Mouse (Mus musculus) right cerebral cortex, postnatal 14 days (tissue): ENCODE results near the gene Sema6b.
"Not testable (repeated sequence)": the region's sequence is repeated elsewhere in the genome, so short reads cannot be mapped to it uniquely, and the experiment has no call there.

ENCODE experiments used
- DNase-seq: peaks from one replicate; pipeline ENCODE4 v3.0.0; 2022

Gene Sema6b

DNA sequence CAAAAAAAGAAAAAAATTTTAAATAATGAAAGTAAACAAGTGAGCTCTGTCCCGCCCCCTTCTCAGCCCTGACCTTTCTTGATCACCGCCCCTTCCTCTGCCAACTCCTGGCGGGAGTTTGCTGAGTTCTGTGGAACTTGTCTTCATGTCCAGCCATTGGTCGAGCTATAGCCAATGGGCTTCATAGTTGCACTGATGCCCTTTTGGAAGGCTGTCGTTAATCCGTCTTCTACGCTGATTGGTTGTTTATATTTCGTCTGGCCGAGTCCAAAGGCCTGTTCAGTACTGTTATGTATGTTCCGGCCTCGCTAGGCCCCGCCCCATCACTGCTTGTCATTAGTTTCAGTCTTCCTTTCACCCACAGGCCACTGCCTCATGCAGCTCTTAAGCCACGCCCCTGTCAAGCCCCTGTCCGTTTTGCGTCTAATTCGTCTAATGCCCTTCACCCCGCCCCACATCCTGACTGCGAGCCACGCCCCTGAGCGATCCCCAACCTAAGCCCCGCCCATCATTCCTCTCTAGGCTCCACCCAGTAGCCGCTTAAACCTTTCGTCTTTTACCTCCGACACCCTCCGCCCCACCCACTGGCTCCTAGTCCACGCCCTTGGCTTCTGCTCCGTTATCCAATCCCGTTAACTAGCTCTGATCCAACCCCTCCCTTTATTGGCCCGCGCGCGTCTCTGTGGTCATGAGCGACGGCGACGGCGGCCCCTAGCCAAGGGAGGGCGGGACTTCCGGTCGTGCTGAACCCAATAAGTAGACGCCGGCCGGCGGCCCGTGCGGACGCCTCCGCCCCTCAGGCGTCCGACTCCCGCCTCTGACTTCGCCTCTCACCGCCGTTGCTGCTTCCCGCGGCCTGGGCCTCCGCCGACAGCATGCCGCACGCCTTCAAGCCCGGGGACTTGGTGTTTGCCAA is 61.0 kb downstream of the Sema6b start, which contains the start of gene Hdgfl2:
Gene Hdgfl2, plus strand, starts transcription at position 755 of the 916 bp plus-strand sequence.
- peak; percentile 98 for DNase-seq

DNA sequence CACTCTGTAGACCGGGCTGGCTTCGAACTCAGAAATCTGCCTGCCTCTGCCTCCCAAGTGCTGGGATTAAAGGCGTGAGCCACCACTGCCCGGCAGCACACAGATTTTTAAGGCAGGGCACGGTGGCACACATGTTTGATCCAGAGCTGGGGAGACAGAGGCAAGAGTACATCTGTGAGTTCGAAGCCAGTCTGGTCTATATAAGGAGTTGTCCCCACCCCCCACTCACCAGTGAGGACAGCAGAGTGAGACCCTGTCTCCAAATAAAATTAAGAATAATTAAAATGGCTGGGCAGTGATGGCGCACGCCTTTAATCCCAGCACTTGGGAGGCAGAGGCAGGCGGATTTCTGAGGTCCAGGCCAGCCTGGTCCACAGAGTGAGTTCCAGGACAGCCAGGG is 61.8 kb downstream of the Sema6b start:
- not testable (repeated sequence) for DNase-seq

DNA sequence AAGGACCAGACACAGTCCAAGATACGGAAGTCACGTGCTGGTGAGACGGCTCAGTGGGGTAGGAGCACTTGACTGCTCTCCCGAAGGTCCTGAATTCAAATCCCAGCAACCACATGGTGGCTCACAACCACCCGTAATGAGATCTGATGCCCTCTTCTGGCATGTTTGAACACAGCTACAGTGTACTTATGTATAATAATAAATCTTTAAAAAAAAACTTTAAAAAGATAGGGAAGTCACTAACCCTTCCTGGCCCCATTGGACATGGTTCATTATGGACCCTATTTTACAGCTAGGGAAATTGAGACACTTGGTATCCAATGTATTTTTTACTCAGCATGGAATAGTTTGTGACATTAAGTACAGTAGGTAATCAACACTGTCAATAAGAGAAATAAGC is 62.6 kb downstream of the Sema6b start:
- no peak for DNase-seq

DNA sequence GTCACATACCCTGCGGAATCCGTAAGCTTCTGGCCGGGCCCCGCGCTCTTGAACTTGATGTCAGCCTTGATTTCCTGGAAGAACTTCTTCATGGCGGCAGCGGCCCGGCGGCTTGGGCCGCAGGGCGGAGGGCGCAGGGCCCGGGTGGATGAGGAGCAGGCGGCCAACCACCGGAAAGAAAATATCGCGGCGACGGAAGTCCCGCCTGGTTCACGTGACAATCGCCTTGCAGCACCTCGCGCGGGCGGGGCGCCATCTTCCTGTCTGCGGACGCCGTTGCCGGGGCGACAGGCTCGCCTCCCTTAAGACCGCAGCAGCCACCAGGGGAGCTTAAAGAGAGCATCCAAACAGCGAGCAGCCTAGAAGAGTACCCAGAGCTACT is 65.3 kb downstream of the Sema6b start, which contains the start of gene Ubxn6:
Gene Ubxn6, minus strand, starts transcription at position 202 of the 382 bp plus-strand sequence.
- DNase-seq = peak; percentile 100

DNA sequence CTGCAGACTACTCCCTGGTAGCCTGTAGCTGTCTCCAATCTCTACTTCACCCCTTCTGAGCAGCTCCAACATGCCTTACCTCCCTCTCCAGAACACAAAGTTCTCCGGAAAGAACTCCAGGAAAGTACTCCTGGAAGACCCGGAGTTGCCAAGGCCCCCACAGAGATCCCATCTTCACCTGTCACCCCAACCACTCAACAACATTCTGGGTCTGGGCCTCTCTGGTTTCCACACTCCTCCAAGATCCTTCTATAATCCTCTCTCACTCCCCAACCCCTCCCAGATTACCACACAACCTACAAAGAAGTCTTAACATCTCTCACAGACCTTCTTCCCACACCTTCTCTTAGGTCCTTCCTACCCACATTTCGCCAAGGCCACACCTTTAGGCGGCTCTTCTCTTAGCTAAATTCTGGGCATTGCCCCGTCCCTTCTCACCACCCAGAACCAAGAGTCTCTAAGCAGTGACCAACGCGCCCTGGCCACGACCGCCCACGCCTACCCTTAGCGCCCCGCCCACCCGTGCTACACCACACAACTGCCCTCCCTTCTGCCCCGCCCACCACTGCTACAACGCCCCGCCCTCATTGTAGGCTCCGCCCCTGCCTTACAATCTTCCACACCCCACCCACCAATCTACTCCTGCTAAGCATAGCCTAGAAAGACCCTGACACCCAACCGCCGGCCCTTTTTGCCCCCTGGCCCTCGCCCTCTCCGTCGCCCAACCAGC is 65.9 kb downstream of the Sema6b start:
- DNase-seq = peak; percentile 70
